Mouse (Mus musculus): ENCODE measurements around the gene Boll. TPM values are rescaled to one million over a fixed set of nuclear protein-coding genes. Genes with fewer than 3 reads are reported as not detected.

Boll gene
- polyA plus RNA-seq, 1 experiment: 0.09 TPM

DNA sequence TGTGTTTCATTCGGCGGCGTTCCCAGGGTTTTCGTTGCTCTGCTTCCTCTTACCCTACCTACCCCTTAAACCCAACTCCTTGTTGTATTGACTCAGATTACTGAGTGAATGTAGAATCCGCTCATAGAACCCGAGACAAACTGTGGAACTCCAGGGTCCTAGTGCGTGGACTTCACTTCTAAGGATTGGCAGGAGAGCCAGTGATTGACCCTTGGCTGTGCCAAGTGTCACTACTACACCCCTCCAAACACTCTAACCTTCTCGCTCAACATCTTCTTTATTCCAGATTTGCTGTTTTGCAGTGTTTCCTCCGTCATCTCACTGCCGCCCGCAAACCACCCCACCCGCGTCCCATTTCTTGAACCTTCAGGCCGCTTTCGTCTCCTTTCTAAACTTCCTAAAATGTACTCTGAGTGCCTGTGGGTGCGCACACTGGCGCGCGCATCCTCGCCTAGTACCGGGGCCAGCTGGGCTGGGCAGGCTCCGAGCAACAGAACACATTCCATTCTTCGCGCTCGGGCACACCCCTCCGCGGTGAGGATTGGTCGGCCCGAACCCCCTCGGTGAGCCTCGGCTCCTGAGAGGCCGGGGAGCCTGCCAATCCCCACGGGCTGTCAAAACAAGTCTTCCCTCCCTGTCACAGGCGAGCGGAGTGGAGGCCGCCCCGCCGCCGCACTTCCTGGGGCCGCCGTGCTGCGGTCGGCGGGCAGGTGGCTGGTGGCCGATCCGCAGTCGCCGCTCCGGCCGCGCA is 42.2 kb upstream of the Boll start, which contains the start of gene Plcl1:
Plcl1 (plus strand) TSS at position 650 of the 751 bp plus-strand sequence.
- Histone ChIP-seq H3K4me1 (ENCODE audit: control insufficient read depth, insufficient read depth, low read length) (0 out of 2 replicates have a peak, but pooled peaks cover 3% of the 10 kb centered on the region), H3K4me3 (ENCODE audit: insufficient read depth, low read depth, low read length) (peak within 1 kb of the TSS; percentile 75), H3K27me3 (replicated peaks; ENCODE audit: control insufficient read depth, insufficient read depth, low read length) (no peaks in the 10 kb centered on the region), H3K36me3 (ENCODE audit: control insufficient read depth, insufficient read depth, low read length) (no peaks in the 10 kb centered on the region), H3K27ac (ENCODE audit: insufficient read depth, low read depth, low read length) (peak within 1 kb of the TSS; percentile 28; the same call in 1 of the 2 replicates)
- no peak for TF ChIP-seq CTCF (conservative IDR thresholded peaks at IDR 0.05; ENCODE audit: insufficient read depth, insufficient read length, low read depth, low read length)
- peak; percentile 31 for TF ChIP-seq POLR2A (IDR thresholded peaks at IDR 0.05; ENCODE audit: low read depth, low read length)
- WGBS: 2% methylated on average over 51 of the region's 51 CpGs
- peak; percentile 99 for DNase-seq

DNA sequence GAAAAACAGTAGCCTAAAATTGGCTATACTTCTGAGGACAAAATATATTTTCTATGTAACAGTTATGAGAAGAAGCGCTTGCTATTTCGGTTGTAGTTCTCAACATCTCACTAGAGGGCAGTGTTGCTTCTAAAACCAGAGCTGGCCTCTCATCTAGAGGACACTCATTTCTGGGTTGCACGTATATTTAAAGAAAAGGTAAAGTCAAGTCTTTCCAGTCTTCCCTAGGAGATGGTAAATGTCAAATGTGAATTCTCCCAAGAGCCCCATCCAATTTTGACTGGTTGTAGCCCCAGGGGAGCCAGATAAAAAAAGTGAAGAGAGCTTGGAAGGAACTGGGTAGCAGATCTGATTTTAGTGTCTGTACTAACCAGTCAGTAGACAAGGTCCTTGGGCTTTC is 41.2 kb upstream of the Boll start:
- peak; percentile 82 for DNase-seq
- TF ChIP-seq POLR2A (IDR thresholded peaks at IDR 0.05; ENCODE audit: low read depth, low read length) (no peak), CTCF (conservative IDR thresholded peaks at IDR 0.05; ENCODE audit: insufficient read depth, insufficient read length, low read depth, low read length) (peak; percentile 27; the same call in 1 of the 2 replicates)
- 0 out of 2 replicates have a peak, but pooled peaks cover 3% of the 10 kb centered on the region for H3K4me1 ChIP-seq (ENCODE audit: control insufficient read depth, insufficient read depth, low read length)
- no peaks in the 10 kb centered on the region for H3K27me3 ChIP-seq (replicated peaks; ENCODE audit: control insufficient read depth, insufficient read depth, low read length)
- H3K27ac ChIP-seq (ENCODE audit: insufficient read depth, low read depth, low read length): no peak overlapping the region
- no peak overlapping the region for H3K4me3 ChIP-seq (ENCODE audit: insufficient read depth, low read depth, low read length)
- no peaks in the 10 kb centered on the region for H3K36me3 ChIP-seq (ENCODE audit: control insufficient read depth, insufficient read depth, low read length)
- WGBS: 2% methylated on average over 3 of the region's 3 CpGs

DNA sequence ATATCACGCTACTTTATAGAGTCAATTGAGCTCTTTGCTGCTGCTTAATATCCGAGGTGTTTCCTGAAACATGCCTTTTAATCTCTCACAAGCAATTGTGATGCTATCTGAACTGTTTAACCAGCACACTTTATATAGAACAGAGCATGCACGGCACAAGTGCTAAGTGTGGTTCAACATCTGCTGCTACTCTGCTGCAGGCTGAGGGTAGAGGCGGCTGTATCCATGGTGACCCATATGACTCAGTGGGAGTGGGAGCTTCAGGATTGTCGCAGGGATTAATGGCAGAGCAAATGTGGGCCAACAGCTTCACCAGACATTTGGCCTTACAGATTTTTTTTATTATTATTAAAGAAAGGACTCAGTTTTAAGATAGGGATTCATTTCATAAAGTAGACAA is 36.6 kb upstream of the Boll start:
- DNase-seq: no peak
- WGBS: 58% methylated on average over 5 of the region's 5 CpGs

DNA sequence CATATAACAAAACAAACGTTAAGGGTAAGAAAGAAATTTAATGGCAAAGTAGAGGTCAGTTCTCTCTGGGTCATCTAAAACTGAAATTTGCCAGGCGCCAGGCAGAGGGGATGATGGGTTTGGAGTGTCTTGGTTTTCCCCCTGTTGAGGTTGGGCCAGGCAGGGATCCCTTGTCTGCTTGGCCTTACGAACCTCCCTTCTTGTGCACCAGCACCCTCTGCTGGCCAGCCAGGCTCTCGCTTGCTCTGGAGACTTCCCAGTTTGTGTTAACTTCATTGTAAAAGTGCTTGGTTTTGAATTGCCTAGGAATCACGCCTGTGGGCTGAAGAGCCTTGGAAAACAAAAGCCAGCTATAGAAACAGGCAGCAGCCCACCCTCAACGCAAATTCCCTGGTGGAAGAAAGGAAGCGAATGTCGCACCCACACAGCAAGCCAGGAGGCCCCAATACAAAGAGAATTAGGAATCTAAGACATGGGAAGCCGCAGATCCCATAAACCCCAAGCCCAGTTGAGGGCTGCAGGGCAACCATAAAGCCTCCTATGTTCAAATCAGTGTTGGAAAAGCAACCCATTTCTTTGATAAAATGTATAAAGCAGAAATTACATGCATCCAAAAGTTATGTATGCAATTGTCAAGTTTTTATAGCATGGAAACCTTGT is 20.0 kb upstream of the Boll start:
- DNase-seq: peak; percentile 79
- WGBS: 22% methylated on average over 9 of the region's 9 CpGs
- Histone ChIP-seq H3K27ac (ENCODE audit: insufficient read depth, low read depth, low read length) (no peak overlapping the region), H3K4me3 (ENCODE audit: insufficient read depth, low read depth, low read length) (no peak overlapping the region), H3K36me3 (ENCODE audit: control insufficient read depth, insufficient read depth, low read length) (no peaks in the 10 kb centered on the region), H3K27me3 (replicated peaks; ENCODE audit: control insufficient read depth, insufficient read depth, low read length) (no peaks in the 10 kb centered on the region), H3K4me1 (ENCODE audit: control insufficient read depth, insufficient read depth, low read length) (no peaks in the 10 kb centered on the region)
- TF ChIP-seq CTCF (conservative IDR thresholded peaks at IDR 0.05; ENCODE audit: insufficient read depth, insufficient read length, low read depth, low read length) (peak; percentile 93), POLR2A (IDR thresholded peaks at IDR 0.05; ENCODE audit: low read depth, low read length) (no peak)

More for the DNA sequence above, 36.6 kb upstream of the Boll start:
- Histone ChIP-seq H3K27ac (ENCODE audit: insufficient read depth, low read depth, low read length) (no peak overlapping the region), H3K4me1 (ENCODE audit: control insufficient read depth, insufficient read depth, low read length) (0 out of 2 replicates have a peak, but pooled peaks cover under 1% of the 10 kb centered on the region), H3K4me3 (ENCODE audit: insufficient read depth, low read depth, low read length) (no peak overlapping the region), H3K36me3 (ENCODE audit: control insufficient read depth, insufficient read depth, low read length) (no peaks in the 10 kb centered on the region), H3K27me3 (replicated peaks; ENCODE audit: control insufficient read depth, insufficient read depth, low read length) (no peaks in the 10 kb centered on the region)
- TF ChIP-seq CTCF (conservative IDR thresholded peaks at IDR 0.05; ENCODE audit: insufficient read depth, insufficient read length, low read depth, low read length) (no peak), POLR2A (IDR thresholded peaks at IDR 0.05; ENCODE audit: low read depth, low read length) (no peak)

DNA sequence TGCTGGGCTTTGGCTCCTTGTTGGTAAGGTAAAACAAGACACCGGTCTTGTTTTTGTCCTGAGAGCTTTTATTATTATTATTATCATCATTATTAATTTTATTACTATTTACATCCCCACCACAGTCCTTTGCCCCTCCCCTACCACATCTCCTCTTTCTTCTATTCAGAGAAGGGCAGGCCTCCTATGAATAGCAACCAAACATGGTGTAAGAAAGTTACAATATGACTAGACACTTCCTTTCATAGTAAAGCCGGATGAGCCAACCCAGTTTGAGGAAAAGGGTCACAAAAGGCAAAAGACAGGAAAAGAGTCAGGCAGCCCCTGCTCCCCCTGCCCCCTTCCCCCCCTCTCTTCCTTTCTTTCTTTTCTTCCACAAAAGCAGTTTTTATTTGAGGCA is 17.3 kb upstream of the Boll start:
- H3K4me1 ChIP-seq (ENCODE audit: control insufficient read depth, insufficient read depth, low read length): no peaks in the 10 kb centered on the region
- no peaks in the 10 kb centered on the region for H3K27me3 ChIP-seq (replicated peaks; ENCODE audit: control insufficient read depth, insufficient read depth, low read length)
- H3K27ac ChIP-seq (ENCODE audit: insufficient read depth, low read depth, low read length): no peak overlapping the region
- WGBS: 76% methylated on average over 2 of the region's 2 CpGs
- DNase-seq: no peak
- no peak overlapping the region for H3K4me3 ChIP-seq (ENCODE audit: insufficient read depth, low read depth, low read length)
- H3K36me3 ChIP-seq (ENCODE audit: control insufficient read depth, insufficient read depth, low read length): no peaks in the 10 kb centered on the region
- TF ChIP-seq CTCF (conservative IDR thresholded peaks at IDR 0.05; ENCODE audit: insufficient read depth, insufficient read length, low read depth, low read length) (no peak), POLR2A (IDR thresholded peaks at IDR 0.05; ENCODE audit: low read depth, low read length) (no peak)

DNA sequence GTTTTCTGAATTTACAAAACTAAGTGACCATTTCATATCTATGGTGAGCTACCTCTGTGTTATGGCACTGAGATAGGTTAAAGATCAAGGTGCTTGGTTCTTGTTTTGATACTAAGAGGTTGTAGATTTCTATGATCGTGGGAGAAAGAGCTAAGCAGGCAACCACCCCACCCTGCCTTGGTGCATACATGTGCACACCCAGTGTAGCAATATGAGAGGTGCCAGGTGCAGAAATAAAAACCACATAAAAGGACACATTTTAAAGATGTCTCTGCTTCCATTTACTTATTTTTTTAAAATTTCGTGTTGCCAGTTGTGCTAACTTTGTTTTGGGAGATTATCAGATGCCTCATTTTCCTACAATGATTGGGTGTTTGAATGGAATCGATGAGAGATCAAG is 9.4 kb upstream of the Boll start:
- H3K27ac ChIP-seq (ENCODE audit: insufficient read depth, low read depth, low read length): no peak overlapping the region
- 86% methylated on average over 3 of the region's 3 CpGs for WGBS
- no peak overlapping the region for H3K4me3 ChIP-seq (ENCODE audit: insufficient read depth, low read depth, low read length)
- DNase-seq: no peak
- no peaks in the 10 kb centered on the region for H3K36me3 ChIP-seq (ENCODE audit: control insufficient read depth, insufficient read depth, low read length)
- TF ChIP-seq CTCF (conservative IDR thresholded peaks at IDR 0.05; ENCODE audit: insufficient read depth, insufficient read length, low read depth, low read length): no peak
- no peak for TF ChIP-seq POLR2A (IDR thresholded peaks at IDR 0.05; ENCODE audit: low read depth, low read length)
- H3K27me3 ChIP-seq (replicated peaks; ENCODE audit: control insufficient read depth, insufficient read depth, low read length): no peaks in the 10 kb centered on the region
- no peaks in the 10 kb centered on the region for H3K4me1 ChIP-seq (ENCODE audit: control insufficient read depth, insufficient read depth, low read length)

DNA sequence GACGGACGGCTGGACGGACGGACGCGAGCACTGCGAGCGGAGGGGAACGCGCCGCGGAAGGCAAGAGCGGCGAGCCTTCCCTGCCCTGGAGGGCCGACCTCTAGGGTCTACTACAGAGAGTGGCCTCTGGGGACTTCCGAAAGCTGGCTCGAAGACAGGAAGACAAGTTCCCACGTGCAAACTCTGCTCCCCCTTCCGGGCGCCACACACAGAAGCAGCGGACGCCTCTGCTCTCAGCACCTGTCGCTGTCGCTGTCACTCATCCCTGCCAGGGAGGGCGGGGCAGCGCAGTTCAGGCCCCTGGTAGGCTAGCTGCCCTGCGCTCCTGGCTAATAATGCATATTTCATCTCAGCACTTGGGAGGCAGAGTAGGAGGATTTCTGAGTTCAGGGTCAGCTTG is 317 bp upstream of the Boll start:
- Histone ChIP-seq H3K36me3 (ENCODE audit: control insufficient read depth, insufficient read depth, low read length) (no peaks in the 10 kb centered on the region), H3K4me1 (ENCODE audit: control insufficient read depth, insufficient read depth, low read length) (no peaks in the 10 kb centered on the region), H3K27ac (ENCODE audit: insufficient read depth, low read depth, low read length) (no peak overlapping the region), H3K4me3 (ENCODE audit: insufficient read depth, low read depth, low read length) (peak overlapping the region; percentile 50), H3K27me3 (replicated peaks; ENCODE audit: control insufficient read depth, insufficient read depth, low read length) (no peaks in the 10 kb centered on the region)
- TF ChIP-seq POLR2A (IDR thresholded peaks at IDR 0.05; ENCODE audit: low read depth, low read length) (no peak), CTCF (conservative IDR thresholded peaks at IDR 0.05; ENCODE audit: insufficient read depth, insufficient read length, low read depth, low read length) (no peak)
- 1% methylated on average over 27 of the region's 27 CpGs for WGBS
- peak; percentile 67 for DNase-seq

Data from kidney, adult 2 months (tissue).